In the genomic region with DNA sequence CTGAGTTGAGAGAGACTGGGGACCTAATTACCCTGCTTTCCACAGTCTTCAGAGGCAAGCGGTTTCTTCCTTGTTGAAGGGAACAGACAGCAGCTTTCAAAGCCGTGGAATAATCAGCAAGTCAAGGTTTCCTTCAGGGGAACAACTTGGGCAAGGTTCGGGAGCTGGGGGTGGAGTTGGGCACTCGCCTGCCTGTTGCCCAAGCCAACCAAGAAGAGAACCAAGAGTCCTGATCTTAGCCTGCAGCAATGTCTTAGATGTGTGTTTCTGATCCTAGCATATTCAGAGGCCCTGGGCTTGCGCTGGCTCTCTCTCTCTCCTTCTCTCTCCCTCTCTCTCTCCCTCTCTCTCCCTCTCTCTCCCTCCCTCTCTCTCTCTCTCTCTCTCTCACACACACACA, we compare ENCODE assay signal across 15 mouse cellular contexts.
"Had no signal": no experiment of that assay in that cellular context is flagged by ENCODE, and none has a peak within 500 bp of the region (broad histone marks: within the 10 kb centered on the region; RNA-seq: fewer than 3 reads in every experiment).

No protein-coding gene starts in this region.

- H3K36me3 ChIP-seq: limb, embryonic 15.5 days; liver, embryonic 12.5 days; lung, embryonic 15.5 days; midbrain, embryonic 12.5 days had no signal

- H3K9ac ChIP-seq: limb, embryonic 15.5 days; liver, embryonic 12.5 days; lung, embryonic 15.5 days; midbrain, embryonic 12.5 days had no signal

- H3K9me3 ChIP-seq: limb, embryonic 15.5 days; lung, embryonic 15.5 days had no signal

- H3K27me3 ChIP-seq: limb, embryonic 15.5 days; liver, embryonic 12.5 days; lung, embryonic 15.5 days; midbrain, embryonic 12.5 days had no signal

- H3K4me1 ChIP-seq: limb, embryonic 15.5 days; liver, embryonic 12.5 days; lung, embryonic 15.5 days; megakaryocyte, embryonic 14.5 days had no signal

- DNase-seq: kidney, adult 9 months; layer of hippocampus, adult 9-11 months; layer of hippocampus, postnatal 36 days; lung, postnatal 14 days; thymus, adult 2 months; thymus, postnatal 25 days had no signal

- H3K4me3 ChIP-seq: limb, embryonic 15.5 days; liver, embryonic 12.5 days; lung, embryonic 15.5 days; midbrain, embryonic 12.5 days had no signal

- H3K4me2 ChIP-seq: limb, embryonic 15.5 days; liver, embryonic 12.5 days; lung, embryonic 15.5 days; midbrain, embryonic 12.5 days had no signal

- ATAC-seq: intestine, postnatal 0 days; liver, embryonic 12.5 days had no signal

- H3K27ac ChIP-seq: kidney, postnatal 0 days; limb, embryonic 15.5 days; liver, embryonic 12.5 days; lung, embryonic 15.5 days; macrophage; midbrain, embryonic 12.5 days; stomach, postnatal 0 days had no signal
